Mouse (Mus musculus) thymus, postnatal 4 days (tissue): ENCODE measurements around the gene Arhgap27.

Source experiments
- DNase-seq: peaks from one replicate; pipeline ENCODE4 v3.0.0; 2021

The Arhgap27 gene

DNA sequence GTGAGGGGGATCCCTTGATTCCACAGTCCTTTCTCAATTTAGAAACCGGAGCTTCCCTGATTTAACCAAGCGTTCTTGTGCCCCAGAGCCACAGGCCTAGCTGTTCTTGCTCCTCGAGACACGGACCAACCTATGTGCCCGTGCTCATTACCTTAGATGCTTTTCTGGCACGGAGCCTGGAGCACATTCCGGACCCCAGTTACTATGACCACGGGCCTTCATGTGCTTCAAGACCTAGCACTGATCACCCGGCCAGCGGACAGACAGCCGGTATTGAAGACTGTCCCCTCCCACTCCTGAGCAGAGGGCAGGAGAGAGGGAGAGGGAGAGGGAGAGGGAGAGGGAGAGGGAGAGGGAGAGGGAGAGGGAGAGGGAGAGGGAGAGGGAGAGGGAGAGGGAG is 8.2 kb downstream of the Arhgap27 start:
- no peak for DNase-seq

DNA sequence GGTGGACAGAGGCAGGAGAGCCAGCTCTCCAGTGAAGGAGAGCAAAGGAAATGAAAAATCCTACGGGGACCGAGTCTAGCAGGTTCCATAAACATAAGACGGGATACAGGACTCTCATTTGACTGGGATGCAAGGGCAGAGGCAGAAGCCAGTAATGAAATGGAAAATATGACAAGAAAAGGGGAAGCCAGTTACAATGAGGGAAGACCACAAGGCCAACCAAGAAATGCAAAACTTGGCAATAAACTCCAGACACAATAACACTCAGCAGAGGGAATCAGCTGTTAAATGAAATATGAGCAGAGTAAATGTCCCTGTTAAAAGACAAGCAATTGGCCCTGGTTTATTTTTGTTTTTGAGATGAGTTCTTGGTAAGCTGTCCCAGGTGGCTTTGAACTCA is 9.5 kb downstream of the Arhgap27 start:
- DNase-seq: no peak

- DNase-seq: no peak
Observed at GRCm38 (mm10) chr11:103352239-103352814, 11.2 kb downstream of the Arhgap27 start.

DNA sequence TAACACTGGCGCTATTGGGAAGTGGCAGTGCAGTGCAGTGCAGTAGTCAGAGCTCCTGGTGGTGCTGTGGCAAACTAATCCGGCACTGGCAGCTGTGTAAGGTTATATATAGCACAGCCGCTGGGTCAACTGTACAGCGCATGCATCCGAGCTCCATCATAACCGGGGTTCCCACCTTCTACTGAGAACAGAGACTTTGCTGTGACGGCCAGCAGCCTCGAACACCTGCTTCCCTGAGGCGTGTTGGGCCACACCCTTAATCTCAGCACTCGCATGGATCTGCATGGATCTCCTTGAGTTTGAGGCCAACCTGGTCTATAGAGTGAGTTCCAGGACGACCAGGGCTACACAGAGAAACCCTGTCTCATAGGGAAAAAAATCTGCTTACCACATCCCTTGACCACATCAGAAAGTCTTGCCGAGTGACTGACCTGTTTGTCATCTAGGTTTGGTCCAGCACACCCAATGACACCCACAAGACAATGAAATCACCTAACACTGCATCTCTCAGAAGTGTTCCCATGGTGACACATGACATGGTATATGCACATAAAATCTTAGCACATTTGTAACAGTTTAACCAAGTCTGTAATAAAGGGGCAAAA is 12.7 kb downstream of the Arhgap27 start:
- no peak for DNase-seq

DNA sequence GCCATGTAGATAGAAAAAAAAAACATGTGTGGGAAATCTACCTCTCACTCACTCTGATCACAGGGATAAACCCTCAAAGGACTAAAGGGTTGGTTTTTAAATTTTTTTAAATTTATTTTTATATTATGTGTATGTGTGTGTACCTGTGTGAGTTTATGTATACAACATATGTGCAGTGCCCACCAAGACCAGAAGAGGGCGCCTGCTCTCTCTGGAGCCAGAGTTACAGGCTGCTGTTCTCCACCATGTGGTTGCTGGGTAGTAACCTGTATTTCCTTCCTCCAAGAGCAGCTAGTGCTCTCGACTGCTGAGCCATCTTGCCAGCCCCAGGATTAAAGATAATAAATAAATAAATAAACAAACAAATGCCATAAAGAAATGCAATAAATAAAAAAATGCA is 13.8 kb downstream of the Arhgap27 start:
- peak; percentile 56 for DNase-seq

GRCm38 (mm10) chr11:103346657-103347056 is 16.8 kb downstream of the Arhgap27 start:
- DNase-seq: no peak

DNA sequence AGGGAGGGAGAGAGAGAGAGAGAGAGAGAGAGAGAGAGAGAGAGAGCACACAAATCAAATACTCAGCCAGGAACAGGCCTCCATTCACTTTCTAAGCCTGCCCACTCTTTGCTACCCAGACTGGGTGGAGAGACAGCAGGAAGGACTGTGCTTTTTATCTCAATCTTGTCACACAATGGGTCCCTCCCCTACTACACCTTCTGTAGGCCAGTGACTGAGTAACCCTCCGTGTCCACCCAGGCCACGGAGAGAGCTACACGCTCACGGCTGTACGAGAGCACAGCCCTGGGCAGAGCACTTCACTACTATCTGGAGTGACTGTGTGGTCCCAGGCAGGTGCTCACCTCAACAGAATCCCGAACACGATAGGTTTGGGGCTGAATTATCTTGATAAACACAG is 17.3 kb downstream of the Arhgap27 start:
- no peak for DNase-seq

DNA sequence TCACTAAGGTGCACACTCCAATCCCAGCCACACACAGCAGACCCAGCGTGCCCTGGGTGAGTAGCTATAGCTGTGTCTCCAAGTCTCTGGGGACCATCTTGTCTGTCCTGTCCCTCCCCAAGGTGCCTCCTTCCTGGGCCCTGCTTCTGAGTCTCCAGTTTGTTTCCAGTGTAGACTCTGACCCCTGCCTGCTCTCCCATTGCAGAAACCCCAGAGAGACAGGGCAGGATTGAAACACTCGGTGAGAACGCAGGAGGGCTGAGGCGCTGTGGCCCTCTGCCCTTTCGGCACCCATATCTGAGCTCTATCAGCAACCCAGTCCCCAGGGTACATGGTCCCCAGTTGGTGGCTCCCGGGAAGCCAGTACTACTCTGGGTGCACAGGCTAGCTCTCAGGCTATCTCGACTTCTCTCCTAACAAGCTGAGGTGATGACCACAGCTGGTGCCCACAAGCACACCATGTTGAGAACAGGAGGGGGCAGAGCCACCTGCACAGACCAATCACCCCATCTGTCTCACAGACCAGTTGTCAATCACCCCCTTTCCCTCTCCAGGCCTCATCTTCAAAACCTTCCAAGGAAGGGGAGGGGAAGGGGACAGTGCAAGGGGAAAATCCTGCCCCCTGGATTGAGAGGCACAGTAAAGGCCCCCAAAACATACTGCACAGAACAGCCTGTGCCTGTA is 17.9 kb downstream of the Arhgap27 start:
- DNase-seq: no peak

DNA sequence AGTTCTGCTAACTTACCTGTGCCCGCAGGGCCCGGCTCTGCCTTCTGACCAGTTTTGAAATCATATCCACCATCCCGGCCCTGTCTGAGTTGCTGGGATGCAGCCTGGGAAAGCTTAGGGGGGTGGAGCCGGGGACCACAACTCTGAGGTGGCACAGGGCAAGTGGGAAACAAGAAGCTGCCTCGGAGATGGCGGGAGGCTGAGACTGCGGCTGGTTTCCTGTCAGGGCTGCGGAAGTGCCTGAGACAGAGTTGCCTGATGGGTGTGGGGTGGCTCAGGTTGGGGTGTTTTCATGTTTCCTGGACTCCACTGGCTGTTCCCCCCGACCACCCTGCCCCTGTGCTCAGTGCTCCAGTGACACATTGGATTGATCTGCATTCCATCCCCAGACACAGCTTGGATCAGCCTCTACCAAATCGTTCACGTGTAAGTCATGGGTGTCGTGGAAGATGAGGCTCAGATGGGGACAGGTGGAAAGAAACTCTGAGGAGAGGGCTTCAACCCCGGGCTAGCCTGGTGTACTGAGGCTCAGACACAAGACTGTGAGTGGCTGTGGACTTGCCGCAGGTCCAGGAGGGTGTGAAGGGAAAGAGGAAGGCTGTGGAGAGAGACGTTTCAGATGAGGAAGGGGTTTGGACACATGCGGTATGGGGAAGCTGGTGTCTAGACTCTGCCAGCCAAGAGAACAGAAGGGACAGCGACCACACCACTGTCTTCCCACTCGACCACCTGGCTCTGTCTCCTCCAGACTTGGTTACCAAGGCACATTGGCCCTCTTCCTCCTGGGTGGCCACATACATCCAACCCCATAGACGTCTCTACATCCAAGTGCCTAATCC is 18.8 kb downstream of the Arhgap27 start:
- peak; percentile 83 for DNase-seq

DNA sequence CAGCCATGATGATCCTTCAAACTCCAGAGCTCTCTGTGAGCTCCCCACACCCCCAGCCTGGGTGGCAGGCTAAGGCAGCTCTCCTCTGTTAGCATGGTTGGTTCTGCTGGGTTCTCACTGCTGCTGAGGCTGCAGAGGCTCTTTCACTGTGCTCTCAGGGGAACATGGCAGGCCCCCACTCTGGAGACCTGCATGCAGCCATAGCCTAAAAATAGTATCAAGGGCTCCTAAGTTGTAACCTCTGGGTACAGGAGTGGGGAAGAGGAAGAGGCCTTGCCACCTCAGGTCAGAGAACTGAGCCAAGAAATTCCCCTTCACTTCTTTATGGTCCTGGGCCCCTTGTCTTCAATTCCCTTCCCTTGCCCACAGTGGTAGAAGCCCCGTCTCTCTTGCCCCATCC is 19.6 kb downstream of the Arhgap27 start:
- no peak for DNase-seq

DNA sequence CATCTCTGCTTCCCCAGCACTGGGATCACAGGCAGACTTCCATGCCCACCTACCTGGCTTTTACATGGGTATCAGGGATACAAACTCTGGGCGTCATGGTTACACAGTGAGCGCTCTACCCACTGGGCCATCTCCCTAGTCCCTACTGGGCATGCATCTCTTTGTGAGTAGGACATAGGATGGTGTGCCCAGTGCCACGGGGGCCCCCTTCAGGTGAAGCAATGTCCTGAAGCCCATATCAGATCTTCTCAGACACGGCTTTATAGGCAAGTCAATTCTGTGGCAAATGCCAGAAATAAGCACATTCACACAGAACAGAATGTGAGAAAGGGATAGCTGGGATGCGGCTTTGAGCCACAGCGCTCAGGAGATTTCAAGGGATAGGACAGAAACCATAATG is 20.4 kb downstream of the Arhgap27 start:
- DNase-seq: peak; percentile 60

- DNase-seq: no peak
Observed at GRCm38 (mm10) chr11:103340677-103341076, 22.8 kb downstream of the Arhgap27 start.

DNA sequence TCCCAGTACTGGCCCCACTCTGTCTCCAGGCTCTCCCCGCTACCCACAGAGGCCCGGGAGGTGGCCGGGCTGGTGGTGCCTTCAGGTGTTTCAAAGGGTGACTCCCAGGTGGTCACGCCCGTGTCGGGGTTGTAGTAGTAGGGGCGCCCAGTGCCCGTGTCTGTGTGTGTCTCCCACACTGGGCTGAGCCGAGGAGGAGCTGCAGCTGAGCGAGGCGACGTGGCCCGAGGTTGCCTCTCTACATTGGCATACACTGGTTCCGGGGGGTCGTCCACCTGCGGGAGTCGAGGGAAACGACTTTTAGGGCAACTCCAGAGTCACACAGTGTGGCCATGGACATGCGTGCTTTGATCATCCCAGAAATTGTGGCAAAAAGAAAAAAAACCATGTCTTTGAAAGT is 23.4 kb downstream of the Arhgap27 start:
- DNase-seq: no peak

DNA sequence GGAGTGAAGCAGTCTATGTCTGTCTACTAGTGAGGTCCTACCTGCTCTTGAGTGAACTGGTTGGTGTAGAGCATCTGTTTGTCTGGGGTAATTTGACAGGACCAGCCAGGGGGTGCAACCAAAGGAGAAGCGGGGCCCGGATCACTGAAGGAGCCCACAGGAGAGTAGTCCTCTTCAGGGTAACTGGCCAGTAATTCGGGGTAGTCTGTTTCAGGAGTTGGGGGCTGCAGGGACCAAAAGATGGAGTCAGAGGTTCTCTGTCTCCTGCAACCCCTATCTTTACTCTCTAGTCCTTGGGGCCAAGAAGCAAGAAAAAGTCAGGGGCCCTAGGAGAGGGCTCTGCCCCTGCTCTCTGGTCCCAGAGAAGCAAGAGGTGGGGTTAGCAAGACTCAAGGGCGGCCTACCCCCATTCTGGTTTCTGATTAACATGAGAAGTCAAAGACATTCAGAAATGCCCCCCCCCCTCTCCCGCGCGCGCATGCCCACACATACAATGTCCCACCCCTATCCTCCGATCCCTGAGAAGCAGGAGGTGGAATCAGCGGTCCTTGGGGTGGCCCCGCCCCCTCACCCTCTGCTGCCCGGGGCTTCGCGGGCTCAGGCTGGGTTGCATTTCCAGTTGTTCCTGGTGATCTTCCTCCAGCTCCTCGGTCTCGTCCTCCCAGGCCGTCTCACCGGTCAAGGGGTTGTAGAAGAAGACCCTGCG is 23.9 kb downstream of the Arhgap27 start:
- no peak for DNase-seq

DNA sequence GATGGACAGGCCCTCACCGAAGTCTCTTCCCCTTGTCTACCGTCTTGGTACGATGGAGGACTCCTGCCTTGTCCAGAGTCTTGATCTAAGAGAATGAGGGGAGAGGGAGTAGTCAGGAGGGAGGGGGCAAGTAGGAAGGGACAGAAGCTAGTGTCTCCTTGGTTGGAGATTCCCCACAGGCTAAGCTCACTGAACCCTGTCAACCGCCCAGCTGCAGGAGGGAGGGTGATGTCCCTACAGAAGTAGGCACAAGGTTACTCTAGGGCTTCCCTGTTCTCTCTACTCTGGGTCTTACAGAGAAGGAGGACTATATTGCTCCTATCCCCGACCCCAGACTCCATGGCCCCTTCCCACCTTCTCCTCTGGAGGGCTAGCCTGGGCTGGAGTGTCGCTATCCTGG is 24.8 kb downstream of the Arhgap27 start:
- DNase-seq: no peak

- no peak for DNase-seq
Observed at GRCm38 (mm10) chr11:103338119-103338518, 25.4 kb downstream of the Arhgap27 start.

- DNase-seq: no peak
Observed at GRCm38 (mm10) chr11:103337180-103337579, 26.3 kb downstream of the Arhgap27 start.

DNA sequence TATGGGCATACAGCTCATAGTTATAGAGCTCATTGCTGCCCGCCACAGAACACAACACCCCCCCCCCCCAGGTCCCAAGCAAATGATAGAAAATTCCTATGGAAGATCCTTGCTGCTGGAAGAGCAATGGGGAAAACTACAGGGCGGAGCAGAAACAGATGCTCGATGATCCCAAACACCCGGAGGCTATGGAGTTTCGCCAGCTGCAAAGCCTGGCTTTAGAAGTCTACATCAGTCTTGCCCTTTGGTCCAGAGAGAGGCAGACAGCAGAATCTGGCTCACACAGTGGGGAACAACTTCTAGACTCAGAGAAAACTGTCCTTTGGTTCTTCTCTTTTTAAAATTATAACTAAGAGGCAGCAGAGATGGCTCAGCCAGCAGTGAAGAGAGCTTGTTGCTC is 27.9 kb downstream of the Arhgap27 start:
- DNase-seq: no peak

GRCm38 (mm10) chr11:103334925-103335324 is 28.6 kb downstream of the Arhgap27 start:
- DNase-seq: no peak

DNA sequence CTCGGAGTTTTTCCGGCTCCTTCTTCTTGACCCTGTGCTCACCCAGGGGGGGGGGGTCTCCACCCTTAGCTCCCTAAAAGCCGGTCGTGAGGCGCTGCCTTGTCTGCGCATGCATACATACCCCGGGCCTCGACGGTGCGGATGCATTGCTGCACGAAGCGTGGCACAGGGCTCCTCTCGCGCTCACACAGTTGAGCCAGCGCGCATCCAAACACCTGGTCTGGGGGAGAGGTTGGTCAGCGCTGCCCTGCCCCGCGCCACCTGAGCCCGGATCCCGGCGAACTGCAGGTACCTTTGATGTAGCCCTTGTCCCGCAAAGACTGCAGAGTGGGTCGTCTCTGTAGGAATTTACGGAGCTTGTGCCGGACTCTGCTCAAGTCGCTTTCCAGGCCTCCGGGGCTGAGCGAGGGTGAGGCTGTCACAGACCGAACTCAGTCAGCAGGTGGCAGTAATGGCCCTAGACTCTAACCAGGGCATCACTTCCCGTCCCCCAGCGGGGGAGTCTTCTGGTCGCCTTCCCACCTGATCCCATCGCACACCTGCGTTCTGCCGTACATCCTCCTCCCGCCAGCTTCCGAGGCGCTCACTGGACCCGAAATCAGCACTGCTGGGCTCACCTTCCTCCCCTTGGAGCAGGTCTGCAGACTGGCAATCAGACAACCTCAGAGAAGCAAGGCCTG is 29.6 kb downstream of the Arhgap27 start:
- peak; percentile 57 for DNase-seq

GRCm38 (mm10) chr11:103332890-103333651 is 30.4 kb downstream of the Arhgap27 start:
- DNase-seq: no peak
